Mouse (Mus musculus): ENCODE data around the gene Gnaq. TPM values are rescaled to one million over a fixed set of nuclear protein-coding genes. Genes with fewer than 3 reads are reported as not detected.

The Gnaq gene
- total and polyA plus RNA-seq, 3 experiments: 8.1 to 12.9 (median 8.2) TPM

DNA sequence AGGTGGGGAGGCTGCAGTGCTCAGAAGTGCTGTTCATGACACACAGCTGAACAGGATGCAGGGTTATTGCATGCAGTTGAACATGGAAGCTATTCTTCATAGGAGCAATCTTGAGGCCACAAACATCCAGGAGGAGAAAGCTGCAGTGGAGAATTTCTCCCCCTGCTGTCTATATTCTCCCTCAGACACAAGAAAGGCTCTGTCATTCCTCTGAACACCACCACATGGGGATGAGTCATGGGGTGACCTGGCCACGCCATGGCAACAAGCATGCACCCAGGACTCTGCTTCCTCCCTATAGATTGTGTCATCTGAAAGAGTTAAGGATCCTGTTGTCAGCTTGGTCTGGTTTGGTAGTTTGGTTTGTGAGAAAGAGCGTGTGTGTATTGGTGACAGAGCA, 239.0 kb downstream of the Gnaq start:
- peak; percentile 20 for DNase-seq (ENCODE audit: extremely low read depth)
- no peak overlapping the region for H3K27ac ChIP-seq (ENCODE audit: insufficient read depth, low read depth)
- H3K79me2 ChIP-seq (replicated peaks; ENCODE audit: control insufficient read depth, extremely low read depth, insufficient read depth, poor library complexity, severe bottlenecking): no peaks in the 10 kb centered on the region
- no peak overlapping the region for H3K4me2 ChIP-seq (ENCODE audit: insufficient read depth, low read depth, poor library complexity, severe bottlenecking)
- H3K9me3 ChIP-seq (replicated peaks; ENCODE audit: low read length): no peaks in the 10 kb centered on the region
- dilution Hi-C loops (cut with MboI; ENCODE audit: extremely low pct_ligation_motif_present, extremely low pct_unique_long_range_greater_than_20kb, low sequenced_read_pairs) (no loop called here), in situ Hi-C loops (cut with MboI; ENCODE audit: low pct_ligation_motif_present, low pct_unique_long_range_greater_than_20kb, low sequenced_read_pairs) (loop anchor here (25.0 kb wide), 1 partner anchor 166 kb away; no protein-coding TSS in a partner anchor)
- no peaks in the 10 kb centered on the region for H3K27me3 ChIP-seq (replicated peaks)
- H3K9ac ChIP-seq (ENCODE audit: insufficient read depth, low read depth): no peak overlapping the region
- peaks cover 15 to 38% of the 10 kb centered on the region in 2 experiments for H3K4me1 ChIP-seq (ENCODE audit: control insufficient read depth in 1 of 2, insufficient read depth in 2 of 2)
- TF ChIP-seq MEF2A (IDR thresholded peaks at IDR 0.05; ENCODE audit: borderline replicate concordance, low read depth, low read length) (no peak), IRF4 (IDR thresholded peaks at IDR 0.05; ENCODE audit: low read depth, low read length) (no peak), BHLHE40 (IDR thresholded peaks at IDR 0.05; ENCODE audit: low read depth, low read length) (no peak), USF1 (IDR thresholded peaks at IDR 0.05; ENCODE audit: low read depth, low read length) (no peak), USF2 (conservative IDR thresholded peaks at IDR 0.05; ENCODE audit: low read depth, low read length) (no peak), KAT2A (IDR thresholded peaks at IDR 0.05; ENCODE audit: insufficient replicate concordance, low read length) (no peak), EP300 (IDR thresholded peaks at IDR 0.05; ENCODE audit: low read length) (no peak), GABPA (IDR thresholded peaks at IDR 0.05; ENCODE audit: insufficient replicate concordance, low read depth, low read length) (no peak), ZNF384 (IDR thresholded peaks at IDR 0.05; ENCODE audit: low read depth, low read length) (no peak), RCOR1 (conservative IDR thresholded peaks at IDR 0.05; ENCODE audit: low read depth, low read length) (no peak), HCFC1 (IDR thresholded peaks at IDR 0.05; ENCODE audit: low read depth, low read length) (no peak), ZC3H11A (IDR thresholded peaks at IDR 0.05; ENCODE audit: low read depth, low read length) (no peak), POLR2A (IDR thresholded peaks at IDR 0.05; ENCODE audit: low read depth, low read length) (no peak), E2F4 (IDR thresholded peaks at IDR 0.05; ENCODE audit: insufficient replicate concordance, low read depth, low read length) (no peak), MXI1 (IDR thresholded peaks at IDR 0.05; ENCODE audit: low read depth, low read length) (no peak)
- no peak overlapping the region for H3K4me3 ChIP-seq (replicated peaks in 1 of 3; ENCODE audit: low read depth in 2 of 3, low read length in 2 of 3, poor library complexity in 1 of 3)
- H3K36me3 ChIP-seq (replicated peaks in 1 of 2; ENCODE audit: control insufficient read depth in 1 of 2, insufficient read depth in 1 of 2, low read length in 1 of 2): peaks cover 4 to 46% of the 10 kb centered on the region in 2 experiments

GRCm38 (mm10) chr19:16372752-16373486, 240.3 kb downstream of the Gnaq start:
- H3K9me3 ChIP-seq (replicated peaks; ENCODE audit: low read length): no peaks in the 10 kb centered on the region
- no peak overlapping the region for H3K4me2 ChIP-seq (ENCODE audit: insufficient read depth, low read depth, poor library complexity, severe bottlenecking)
- peaks cover 4 to 45% of the 10 kb centered on the region in 2 experiments for H3K36me3 ChIP-seq (replicated peaks in 1 of 2; ENCODE audit: control insufficient read depth in 1 of 2, insufficient read depth in 1 of 2, low read length in 1 of 2)
- in situ Hi-C loops (cut with MboI; ENCODE audit: low pct_ligation_motif_present, low pct_unique_long_range_greater_than_20kb, low sequenced_read_pairs) (loop anchor here (25.0 kb wide), 1 partner anchor 164 kb away; no protein-coding TSS in a partner anchor), dilution Hi-C loops (cut with MboI; ENCODE audit: extremely low pct_ligation_motif_present, extremely low pct_unique_long_range_greater_than_20kb, low sequenced_read_pairs) (no loop called here)
- H3K27ac ChIP-seq (ENCODE audit: insufficient read depth, low read depth): no peak overlapping the region
- peak; percentile 71 for DNase-seq (ENCODE audit: extremely low read depth)
- peaks cover 15 to 38% of the 10 kb centered on the region in 2 experiments for H3K4me1 ChIP-seq (ENCODE audit: control insufficient read depth in 1 of 2, insufficient read depth in 2 of 2)
- H3K27me3 ChIP-seq (replicated peaks): no peaks in the 10 kb centered on the region
- H3K79me2 ChIP-seq (replicated peaks; ENCODE audit: control insufficient read depth, extremely low read depth, insufficient read depth, poor library complexity, severe bottlenecking): no peaks in the 10 kb centered on the region
- H3K9ac ChIP-seq (ENCODE audit: insufficient read depth, low read depth): no peak overlapping the region
- TF ChIP-seq BHLHE40 (IDR thresholded peaks at IDR 0.05; ENCODE audit: low read depth, low read length) (peak; percentile 62), SMC3 (IDR thresholded peaks at IDR 0.05; ENCODE audit: low read depth, low read length) (no peak), ZKSCAN1 (IDR thresholded peaks at IDR 0.05; ENCODE audit: borderline replicate concordance, low read depth, low read length) (no peak), EP300 (IDR thresholded peaks at IDR 0.05; ENCODE audit: low read length) (peak; percentile 70), ETS1 (conservative IDR thresholded peaks at IDR 0.05; ENCODE audit: low read depth, low read length) (peak; percentile 68), MAFK (IDR thresholded peaks at IDR 0.05; ENCODE audit: insufficient replicate concordance, low read length) (no peak), TCF12 (IDR thresholded peaks at IDR 0.05; ENCODE audit: low read depth, low read length) (peak; percentile 89), ZC3H11A (IDR thresholded peaks at IDR 0.05; ENCODE audit: low read depth, low read length) (no peak), MYC (IDR thresholded peaks at IDR 0.05; ENCODE audit: low read depth, low read length) (peak; percentile 95), POLR2AphosphoS2 (IDR thresholded peaks at IDR 0.05; ENCODE audit: low read depth, low read length) (no peak), PAX5 (IDR thresholded peaks at IDR 0.05; ENCODE audit: low read length) (no peak), MAX (IDR thresholded peaks at IDR 0.05; ENCODE audit: low read length) (peak; percentile 94), ELF1 (IDR thresholded peaks at IDR 0.05; ENCODE audit: low read depth, low read length) (0 out of 2 replicates have a peak, but pooled peaks have one; percentile 19), IRF4 (IDR thresholded peaks at IDR 0.05; ENCODE audit: low read depth, low read length) (peak; percentile 58), SIN3A (IDR thresholded peaks at IDR 0.05; ENCODE audit: low read length) (peak; percentile 73; the same call in 1 of the 2 replicates), MXI1 (IDR thresholded peaks at IDR 0.05; ENCODE audit: low read depth, low read length) (peak; percentile 84), HCFC1 (IDR thresholded peaks at IDR 0.05; ENCODE audit: low read depth, low read length) (0 out of 2 replicates have a peak, but pooled peaks have one; percentile 27), MEF2A (IDR thresholded peaks at IDR 0.05; ENCODE audit: borderline replicate concordance, low read depth, low read length) (no peak), MAZ (IDR thresholded peaks at IDR 0.05; ENCODE audit: low read depth, low read length) (peak; percentile 56; the same call in 1 of the 2 replicates)
- no peak overlapping the region for H3K4me3 ChIP-seq (replicated peaks in 1 of 3; ENCODE audit: low read depth in 2 of 3, low read length in 2 of 3, poor library complexity in 1 of 3)

Data from CH12.LX (cell line).